23 mouse cellular contexts compared by ENCODE assay signal in the genomic region with DNA sequence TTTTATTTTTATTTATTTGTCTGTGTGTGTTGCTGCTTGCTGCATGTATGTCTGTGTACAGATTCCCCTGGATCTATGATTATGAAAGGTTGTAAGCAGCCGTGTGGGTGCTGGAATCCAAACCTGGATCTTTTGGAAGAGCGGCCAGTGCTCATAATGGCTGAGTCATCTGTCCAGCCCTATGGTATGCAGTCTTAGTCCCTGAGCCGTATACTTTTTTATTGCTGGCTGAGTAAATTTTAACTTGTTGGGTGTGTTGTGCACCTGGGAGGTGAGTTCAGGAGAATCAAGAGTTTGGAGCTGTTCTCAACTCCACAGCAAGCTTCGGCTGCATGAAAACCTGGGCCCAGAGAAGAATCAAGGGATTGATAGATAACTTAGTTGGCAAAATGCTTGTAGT. TPM values are rescaled to one million over a fixed set of nuclear protein-coding genes. Genes with fewer than 3 reads are reported as not detected.
DNase-seq lines count a peak whose midpoint lies in the region; ATAC-seq and TF ChIP-seq lines count a peak whose summit lies in the region.
"Had no signal": no experiment of that assay in that cellular context is flagged by ENCODE, and none has a peak within 500 bp of the region (broad histone marks: within the 10 kb centered on the region; RNA-seq: fewer than 3 reads in every experiment).

No protein-coding gene starts in this region.

- H3K27me3 ChIP-seq in intestine, embryonic 14.5 days (replicated peaks; ENCODE audit: control insufficient read depth, insufficient read depth, low read length): no peaks in the 10 kb centered on the region
- H3K27me3 ChIP-seq in intestine, embryonic 15.5 days (replicated peaks): no peaks in the 10 kb centered on the region
- no peaks in the 10 kb centered on the region for H3K27me3 ChIP-seq in intestine, postnatal 0 days (replicated peaks; ENCODE audit: control insufficient read depth, insufficient read depth, low read length)
- no peaks in the 10 kb centered on the region for H3K27me3 ChIP-seq in small intestine, adult 2 months (ENCODE audit: control insufficient read depth, insufficient read depth, low read length)
- H3K27me3 ChIP-seq in kidney, embryonic 15.5 days: no peaks in the 10 kb centered on the region
- H3K27me3 ChIP-seq in embryonic facial prominence, embryonic 10.5 days (replicated peaks; ENCODE audit: low read depth, poor library complexity, severe bottlenecking): no peaks in the 10 kb centered on the region
- H3K27me3 ChIP-seq: embryonic facial prominence, embryonic 13.5 days; embryonic facial prominence, embryonic 15.5 days; forebrain, embryonic 12.5 days had no signal

- WGBS in intestine, embryonic 14.5 days: 73% methylated on average over 4 of the region's 4 CpGs
- WGBS in intestine, embryonic 15.5 days: 62% methylated on average over 4 of the region's 4 CpGs
- 45% methylated on average over 4 of the region's 4 CpGs for WGBS in intestine, postnatal 0 days
- 33% methylated on average over 4 of the region's 4 CpGs for WGBS in small intestine, adult 2 months
- WGBS in kidney, embryonic 15.5 days: 87% methylated on average over 4 of the region's 4 CpGs
- 96% methylated on average over 4 of the region's 4 CpGs for WGBS in embryonic facial prominence, embryonic 10.5 days

- H3K36me3 ChIP-seq in intestine, embryonic 14.5 days (ENCODE audit: control insufficient read depth, insufficient read depth, low read length): peaks cover 76% of the 10 kb centered on the region
- peaks cover 35% of the 10 kb centered on the region for H3K36me3 ChIP-seq in intestine, embryonic 15.5 days
- peaks cover 51% of the 10 kb centered on the region for H3K36me3 ChIP-seq in intestine, postnatal 0 days (ENCODE audit: control insufficient read depth, insufficient read depth)
- peaks cover 35% of the 10 kb centered on the region for H3K36me3 ChIP-seq in small intestine, adult 2 months (ENCODE audit: control insufficient read depth, insufficient read depth, low read length)
- H3K36me3 ChIP-seq in kidney, embryonic 15.5 days: peaks cover 96% of the 10 kb centered on the region
- peaks cover 100% of the 10 kb centered on the region for H3K36me3 ChIP-seq in embryonic facial prominence, embryonic 10.5 days (replicated peaks)

- 0 out of 2 replicates have a peak, but pooled peaks have one; percentile 47 for ATAC-seq in intestine, embryonic 14.5 days (replicated peaks; ENCODE audit: low FRiP score, low TSS enrichment, low read depth)
- peak; percentile 62; the same call in 1 of the 2 replicates for ATAC-seq in intestine, embryonic 15.5 days
- no peak for ATAC-seq in intestine, postnatal 0 days
- ATAC-seq in kidney, embryonic 15.5 days (replicated peaks; ENCODE audit: low FRiP score): no peak
- ATAC-seq: forebrain, embryonic 14.5 days; forebrain, embryonic 16.5 days had no signal

- H3K4me1 ChIP-seq in intestine, embryonic 14.5 days (replicated peaks; ENCODE audit: control insufficient read depth, insufficient read depth, low read length): no peaks in the 10 kb centered on the region
- 0 out of 2 replicates have a peak, but pooled peaks cover 2% of the 10 kb centered on the region for H3K4me1 ChIP-seq in intestine, embryonic 15.5 days (replicated peaks)
- no peaks in the 10 kb centered on the region; the same call in 1 of the 2 replicates for H3K4me1 ChIP-seq in intestine, postnatal 0 days (replicated peaks; ENCODE audit: control insufficient read depth, insufficient read depth, low read length)
- peaks cover 8% of the 10 kb centered on the region; the same call in 1 of the 2 replicates for H3K4me1 ChIP-seq in small intestine, adult 2 months (ENCODE audit: control insufficient read depth, insufficient read depth, insufficient read length, low read length)
- H3K4me1 ChIP-seq in kidney, embryonic 15.5 days: no peaks in the 10 kb centered on the region
- no peaks in the 10 kb centered on the region for H3K4me1 ChIP-seq in embryonic facial prominence, embryonic 10.5 days
- H3K4me1 ChIP-seq: embryonic facial prominence, embryonic 13.5 days; embryonic facial prominence, embryonic 15.5 days; forebrain, embryonic 10.5 days; forebrain, embryonic 12.5 days had no signal

- H3K9ac ChIP-seq in intestine, embryonic 14.5 days (ENCODE audit: low read length): no peak overlapping the region
- no peak overlapping the region for H3K9ac ChIP-seq in intestine, embryonic 15.5 days
- H3K9ac ChIP-seq in intestine, postnatal 0 days (ENCODE audit: low read depth, low read length): no peak overlapping the region
- H3K9ac ChIP-seq in kidney, embryonic 15.5 days: no peak overlapping the region
- H3K9ac ChIP-seq: embryonic facial prominence, embryonic 13.5 days; embryonic facial prominence, embryonic 15.5 days; forebrain, embryonic 12.5 days had no signal

- H3K4me3 ChIP-seq in intestine, embryonic 14.5 days (ENCODE audit: low read depth, low read length): no peak overlapping the region
- no peak overlapping the region for H3K4me3 ChIP-seq in intestine, embryonic 15.5 days (replicated peaks)
- H3K4me3 ChIP-seq in intestine, postnatal 0 days (ENCODE audit: low read depth, low read length): no peak overlapping the region
- H3K4me3 ChIP-seq in small intestine, adult 2 months (ENCODE audit: low read depth, low read length): no peak overlapping the region
- H3K4me3 ChIP-seq in kidney, embryonic 15.5 days (replicated peaks): no peak overlapping the region
- H3K4me3 ChIP-seq in embryonic facial prominence, embryonic 10.5 days: no peak overlapping the region
- H3K4me3 ChIP-seq: embryonic facial prominence, embryonic 13.5 days; embryonic facial prominence, embryonic 15.5 days; erythroblast, embryonic 14.5 days; forebrain, embryonic 10.5 days; forebrain, embryonic 12.5 days had no signal

- H3K27ac ChIP-seq in intestine, embryonic 14.5 days (ENCODE audit: low read depth): no peak overlapping the region
- no peak overlapping the region for H3K27ac ChIP-seq in intestine, embryonic 15.5 days
- H3K27ac ChIP-seq in intestine, postnatal 0 days (ENCODE audit: low read depth, low read length): peak overlapping the region; percentile 35
- peak overlapping the region; percentile 7; the same call in 1 of the 2 replicates for H3K27ac ChIP-seq in small intestine, adult 2 months (ENCODE audit: insufficient read depth, low read depth, low read length)
- no peak overlapping the region for H3K27ac ChIP-seq in kidney, embryonic 15.5 days
- H3K27ac ChIP-seq in embryonic facial prominence, embryonic 10.5 days (replicated peaks): no peak overlapping the region
- H3K27ac ChIP-seq: embryonic facial prominence, embryonic 13.5 days; embryonic facial prominence, embryonic 15.5 days; forebrain, embryonic 10.5 days; forebrain, embryonic 12.5 days had no signal

- no peaks in the 10 kb centered on the region for H3K9me3 ChIP-seq in intestine, embryonic 14.5 days (ENCODE audit: control insufficient read depth, low read length)
- no peaks in the 10 kb centered on the region for H3K9me3 ChIP-seq in intestine, embryonic 15.5 days
- no peaks in the 10 kb centered on the region for H3K9me3 ChIP-seq in intestine, postnatal 0 days (ENCODE audit: control insufficient read depth)
- no peaks in the 10 kb centered on the region for H3K9me3 ChIP-seq in kidney, embryonic 15.5 days (replicated peaks)
- H3K9me3 ChIP-seq in embryonic facial prominence, embryonic 10.5 days: no peaks in the 10 kb centered on the region
- H3K9me3 ChIP-seq: embryonic facial prominence, embryonic 13.5 days; embryonic facial prominence, embryonic 15.5 days; forebrain, embryonic 10.5 days; forebrain, embryonic 12.5 days had no signal

- no peak for DNase-seq in intestine, embryonic 14.5 days (ENCODE audit: low spot score)
- no peak for DNase-seq in embryonic facial prominence, embryonic 10.5 days (ENCODE audit: low spot score)
- no peak for DNase-seq in ovary, postnatal 10 days (ENCODE audit: low spot score)
- DNase-seq in layer of hippocampus, adult 8-10 months (ENCODE audit: low spot score in 2 of 2): no peak
- DNase-seq: adrenal gland, adult 2 months; adrenal gland, postnatal 10 days; adrenal gland, postnatal 25 days; cerebellum, adult 11 months; cerebellum, adult 18-20 months; cerebellum, adult 8-10 months; cerebellum, postnatal 10 days; cerebellum, postnatal 25 days had no signal

- H3K4me2 ChIP-seq in intestine, embryonic 14.5 days (ENCODE audit: low read length): no peak overlapping the region
- no peak overlapping the region for H3K4me2 ChIP-seq in intestine, embryonic 15.5 days (replicated peaks)
- no peak overlapping the region for H3K4me2 ChIP-seq in intestine, postnatal 0 days (replicated peaks; ENCODE audit: low read depth)
- no peak overlapping the region for H3K4me2 ChIP-seq in kidney, embryonic 15.5 days
- H3K4me2 ChIP-seq: embryonic facial prominence, embryonic 13.5 days; embryonic facial prominence, embryonic 15.5 days; forebrain, embryonic 12.5 days had no signal

- TF ChIP-seq CTCF in intestine, postnatal 0 days (IDR thresholded peaks at IDR 0.05; ENCODE audit: low read depth): no peak
- no peak for TF ChIP-seq CTCF in small intestine, adult 2 months (IDR thresholded peaks at IDR 0.05; ENCODE audit: extremely low read depth, insufficient read length, insufficient replicate concordance, low read depth, low read length)

- no peak for TF ChIP-seq POLR2A in small intestine, adult 2 months (IDR thresholded peaks at IDR 0.05; ENCODE audit: low read depth, low read length)

RNA-seq across cellular contexts. Expression of a gene that starts 13.2 kb away (rescaled TPM):
- polyA plus RNA-seq in intestine, embryonic 14.5 days (2014; fragmentation: Nextera tagmentation; extraction: Ambion mirVana): 47.4 and 53.2 TPM in 2 replicates
- 46.3 and 48.0 TPM in 2 replicates for polyA plus RNA-seq in intestine, embryonic 15.5 days (2015; fragmentation: Nextera tagmentation; extraction: Ambion mirVana)
- 14.2 and 15.0 TPM in 2 replicates for polyA plus RNA-seq in intestine, postnatal 0 days (2015; fragmentation: Nextera tagmentation; extraction: Ambion mirVana)
- polyA plus RNA-seq in small intestine, adult 2 months (2012; rRNA removed): 1.7 and 3.2 TPM in 2 replicates
- 43.7 and 44.5 TPM in 2 replicates for polyA plus RNA-seq in kidney, embryonic 15.5 days (2015; fragmentation: Nextera tagmentation; extraction: Ambion mirVana)
- 49.4 and 53.7 TPM in 2 replicates for polyA plus RNA-seq in embryonic facial prominence, embryonic 10.5 days (2016; fragmentation: Nextera tagmentation; extraction: Ambion mirVana)
- 10 to 100 TPM; 36.6 to 45.8 (median 38.1) TPM for total RNA-seq in layer of hippocampus, adult 8-10 months (2022)

RNA-seq across cellular contexts. Expression of a gene that starts 25.5 kb away (rescaled TPM):
- polyA plus RNA-seq in intestine, embryonic 14.5 days (2014; fragmentation: Nextera tagmentation; extraction: Ambion mirVana): 72.4 and 74.9 TPM in 2 replicates
- 55.1 and 58.1 TPM in 2 replicates for polyA plus RNA-seq in intestine, embryonic 15.5 days (2015; fragmentation: Nextera tagmentation; extraction: Ambion mirVana)
- 99.1 and 100 TPM in 2 replicates for polyA plus RNA-seq in intestine, postnatal 0 days (2015; fragmentation: Nextera tagmentation; extraction: Ambion mirVana)
- 39.1 and 108 TPM in 2 replicates for polyA plus RNA-seq in small intestine, adult 2 months (2012; rRNA removed)
- polyA plus RNA-seq in kidney, embryonic 15.5 days (2015; fragmentation: Nextera tagmentation; extraction: Ambion mirVana): 51.2 and 55.6 TPM in 2 replicates
- polyA plus RNA-seq in embryonic facial prominence, embryonic 10.5 days (2016; fragmentation: Nextera tagmentation; extraction: Ambion mirVana): 74.1 and 74.8 TPM in 2 replicates
- total RNA-seq in layer of hippocampus, adult 8-10 months (2022): 10 to 100 TPM; 71.6 to 88.3 (median 78.0) TPM

RNA-seq across cellular contexts. Expression of a gene that starts 40.7 kb away (rescaled TPM):
- polyA plus RNA-seq in intestine, embryonic 14.5 days (2014; fragmentation: Nextera tagmentation; extraction: Ambion mirVana): 1.8 and 2.7 TPM in 2 replicates
- polyA plus RNA-seq in intestine, embryonic 15.5 days (2015; fragmentation: Nextera tagmentation; extraction: Ambion mirVana): 2.5 and 3.8 TPM in 2 replicates
- polyA plus RNA-seq in intestine, postnatal 0 days (2015; fragmentation: Nextera tagmentation; extraction: Ambion mirVana): 6.8 and 7.2 TPM in 2 replicates
- 0.70 and 7.2 TPM in 2 replicates for polyA plus RNA-seq in small intestine, adult 2 months (2012; rRNA removed)
- polyA plus RNA-seq in kidney, embryonic 15.5 days (2015; fragmentation: Nextera tagmentation; extraction: Ambion mirVana): 6.7 and 8.5 TPM in 2 replicates
- 0.91 and 1.0 TPM in 2 replicates for polyA plus RNA-seq in embryonic facial prominence, embryonic 10.5 days (2016; fragmentation: Nextera tagmentation; extraction: Ambion mirVana)
- total RNA-seq in layer of hippocampus, adult 8-10 months (2022): 1 to 10 TPM; 7.2 to 9.5 (median 8.5) TPM

RNA-seq across cellular contexts. Expression of a gene that starts 41.3 kb away (rescaled TPM):
- 164 and 167 TPM in 2 replicates for polyA plus RNA-seq in intestine, embryonic 14.5 days (2014; fragmentation: Nextera tagmentation; extraction: Ambion mirVana)
- 173 and 204 TPM in 2 replicates for polyA plus RNA-seq in intestine, embryonic 15.5 days (2015; fragmentation: Nextera tagmentation; extraction: Ambion mirVana)
- 164 and 175 TPM in 2 replicates for polyA plus RNA-seq in intestine, postnatal 0 days (2015; fragmentation: Nextera tagmentation; extraction: Ambion mirVana)
- polyA plus RNA-seq in small intestine, adult 2 months (2012; rRNA removed): 24.5 and 35.6 TPM in 2 replicates
- polyA plus RNA-seq in kidney, embryonic 15.5 days (2015; fragmentation: Nextera tagmentation; extraction: Ambion mirVana): 165 and 174 TPM in 2 replicates
- polyA plus RNA-seq in embryonic facial prominence, embryonic 10.5 days (2016; fragmentation: Nextera tagmentation; extraction: Ambion mirVana): 114 and 122 TPM in 2 replicates
- total RNA-seq in layer of hippocampus, adult 8-10 months (2022): 100 to 1,000 TPM; 138 to 165 (median 145) TPM

Comparison
In these comparisons a context has a peak if more than half of its experiments do, and no peak if none do; other contexts are left out.
1. ATAC-seq: peak in intestine, embryonic 14.5 days (single experiment) and intestine, embryonic 15.5 days (single experiment); none in intestine, postnatal 0 days (single experiment) and kidney, embryonic 15.5 days (single experiment).
2. H3K27ac ChIP-seq: peak in intestine, postnatal 0 days (single experiment) and small intestine, adult 2 months (single experiment); none in intestine, embryonic 14.5 days (single experiment), intestine, embryonic 15.5 days (single experiment), kidney, embryonic 15.5 days (single experiment) and embryonic facial prominence, embryonic 10.5 days (single experiment).